Mouse (Mus musculus) left cerebral cortex, adult 2 months (tissue): ENCODE measurements at regions not wholly inside any gene's neighbourhood (a gene's known extent, or its start where the extent isn't known, plus 50 kb on each side); places are given as distances from the start of the nearest gene placed in this dataset.

ENCODE experiments used
- DNase-seq, 2 experiments: peaks; one replicate each; pipeline ENCODE4 v3.0.0; 2021 to 2022; ENCODE audit warnings: low spot score in 2 of 2, mixed read lengths in 1 of 2; ENCODE audit errors: extremely low spot score in 1 of 2
- H3K27ac ChIP-seq: fragments of 200-600 bp; 2 replicates; pipeline ENCODE4 v1.8.1; 2022
- H3K4me3 ChIP-seq: fragments of 200-600 bp; 2 replicates; pipeline ENCODE4 v1.8.1; 2022
- CTCF ChIP-seq: fragments of 200-600 bp; IDR thresholded peaks from 2 replicates; pipeline ENCODE4 v1.8.1; 2022; ENCODE audit warnings: antibody characterized with exemption, mild to moderate bottlenecking, moderate library complexity
- intact Hi-C: fragments of 180-260 bp; cut with DNase I; formaldehyde crosslinking; loops from one replicate; pipeline ENCODE4 v1.15.1; 2025

DNA sequence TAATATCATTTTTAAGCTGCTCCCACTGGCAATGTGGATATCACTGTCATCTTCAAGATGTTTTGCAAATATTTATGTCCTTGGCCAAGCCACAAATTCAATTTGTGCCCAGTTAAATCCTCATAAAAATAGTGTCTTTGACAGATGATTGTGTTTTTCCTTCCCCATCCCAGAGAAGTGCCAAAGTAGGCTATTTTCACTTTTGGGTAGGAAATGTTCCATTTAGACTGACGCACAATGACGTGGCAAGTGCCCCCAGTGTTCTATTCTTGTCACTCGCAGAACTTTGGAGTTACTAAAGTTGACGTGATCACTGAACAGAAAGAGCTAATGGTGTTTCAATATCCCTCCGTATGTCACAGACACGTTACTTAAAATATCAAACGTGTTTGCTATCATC, 710.5 kb upstream of the Sox9 start:
- TF ChIP-seq CTCF: no peak
- DNase-seq: peak; percentile 14 to 50
- intact Hi-C loops: loop anchor here (1.0 to 5.0 kb wide), 2 partner anchors 386 to 710 kb away; no protein-coding TSS in a partner anchor
- no peak overlapping the region for H3K4me3 ChIP-seq
- no peak overlapping the region for H3K27ac ChIP-seq

DNA sequence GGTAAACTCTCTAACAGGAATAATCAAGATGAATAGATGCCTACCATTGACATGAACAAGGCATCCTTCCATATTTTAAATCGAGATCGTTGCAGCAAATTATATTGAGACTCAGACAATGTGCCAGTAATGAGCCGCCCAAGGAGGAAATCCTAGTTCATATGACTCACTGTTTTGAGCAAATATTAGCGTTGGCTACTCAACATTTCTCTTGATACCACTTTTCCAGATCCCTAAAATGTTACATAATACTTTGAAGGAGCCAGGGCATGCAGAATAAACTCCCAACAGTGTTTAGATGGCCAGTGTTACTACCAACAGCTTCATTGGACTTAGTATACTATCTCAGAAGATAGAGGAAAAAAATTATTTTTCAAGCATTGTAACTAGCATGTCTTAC, 700.6 kb upstream of the Sox9 start:
- no peak for TF ChIP-seq CTCF
- Histone ChIP-seq H3K27ac (no peak overlapping the region), H3K4me3 (no peak overlapping the region)
- intact Hi-C loops: no loop called here
- DNase-seq: no peak

DNA sequence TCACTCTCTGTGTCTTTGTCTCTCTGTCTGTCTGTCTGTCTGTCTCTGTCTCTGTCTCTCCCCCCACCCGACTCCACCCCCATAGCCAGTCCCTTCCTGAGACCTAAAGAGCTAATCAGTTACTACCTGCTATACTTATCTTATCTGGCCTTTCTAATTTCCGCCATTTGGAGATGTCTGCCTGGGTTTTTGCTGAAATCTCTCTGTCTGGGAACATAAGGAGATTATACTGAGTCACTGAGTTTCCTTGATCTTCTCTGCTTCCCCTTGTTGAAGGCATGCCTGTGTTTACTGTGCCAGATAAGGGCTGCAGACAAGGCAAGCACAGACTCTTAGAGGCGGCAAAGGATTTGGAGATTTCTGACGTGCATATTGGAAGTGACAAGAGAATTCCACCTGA, 699.0 kb upstream of the Sox9 start:
- Histone ChIP-seq H3K27ac (no peak overlapping the region), H3K4me3 (no peak overlapping the region)
- TF ChIP-seq CTCF: no peak
- intact Hi-C loops: no loop called here
- DNase-seq: no peak

DNA sequence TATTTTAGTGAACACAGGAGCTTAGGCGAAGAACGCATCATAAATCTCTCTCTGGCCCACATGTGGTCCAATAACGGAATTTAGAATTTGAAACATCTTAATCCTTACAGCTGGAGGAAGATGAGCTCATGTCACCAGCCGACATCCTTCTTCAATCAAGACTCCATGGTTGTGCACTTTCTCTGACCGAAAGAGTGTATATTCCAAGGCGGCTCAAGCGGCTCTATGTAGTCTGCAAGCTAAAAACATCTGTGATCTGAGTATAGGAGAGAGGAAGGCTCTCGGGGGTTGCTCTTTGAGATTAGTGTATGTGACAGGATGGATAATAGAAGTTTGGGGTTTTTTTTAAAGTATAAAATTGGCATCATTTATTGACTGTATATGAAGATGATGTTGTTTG, 689.9 kb upstream of the Sox9 start:
- no peak for DNase-seq
- intact Hi-C loops: no loop called here

DNA sequence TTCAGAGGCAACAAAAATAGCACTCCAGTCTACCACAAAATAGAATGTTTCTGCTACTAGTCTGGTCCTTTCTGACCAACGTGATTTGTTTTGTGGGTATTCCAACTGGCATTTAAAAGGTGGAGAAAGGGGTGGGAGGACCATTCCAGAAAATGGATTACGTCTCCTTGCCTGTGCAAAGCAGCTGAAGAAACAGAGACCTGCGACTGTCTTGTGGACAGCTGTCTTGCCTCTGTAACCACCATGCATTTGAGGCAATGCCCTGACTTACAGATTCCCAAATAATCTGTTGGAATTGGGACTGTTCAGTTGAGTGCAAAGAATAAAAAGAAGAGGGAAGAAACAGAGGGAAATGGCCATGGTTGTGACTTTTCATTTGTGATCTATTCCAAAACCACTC, 687.0 kb upstream of the Sox9 start:
- H3K27ac ChIP-seq: no peak overlapping the region
- TF ChIP-seq CTCF: no peak
- intact Hi-C loops: no loop called here
- DNase-seq: no peak
- no peak overlapping the region for H3K4me3 ChIP-seq

More for the DNA sequence above, 689.9 kb upstream of the Sox9 start:
- no peak for TF ChIP-seq CTCF
- no peak overlapping the region for H3K4me3 ChIP-seq
- no peak overlapping the region for H3K27ac ChIP-seq

DNA sequence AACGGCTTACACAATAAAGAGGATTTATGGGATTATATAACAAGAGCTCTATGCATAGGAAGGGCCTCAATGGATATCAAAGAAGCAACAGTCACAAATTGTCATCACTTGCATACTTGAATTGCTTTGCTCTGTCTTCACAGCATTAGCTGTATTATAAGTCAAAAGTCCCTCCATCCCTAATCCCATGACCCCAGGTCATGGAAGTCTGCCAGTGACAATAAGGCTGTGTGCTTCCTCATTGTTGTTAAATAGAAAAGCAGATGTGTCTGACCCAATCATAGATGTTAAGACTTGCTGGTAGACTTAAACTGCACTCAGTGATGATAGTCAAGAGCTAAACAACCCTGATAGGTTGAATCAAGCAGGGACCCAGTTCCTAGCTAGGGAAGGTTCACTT, 683.9 kb upstream of the Sox9 start:
- no peak for TF ChIP-seq CTCF
- Histone ChIP-seq H3K27ac (no peak overlapping the region), H3K4me3 (no peak overlapping the region)
- no peak for DNase-seq
- intact Hi-C loops: no loop called here

DNA sequence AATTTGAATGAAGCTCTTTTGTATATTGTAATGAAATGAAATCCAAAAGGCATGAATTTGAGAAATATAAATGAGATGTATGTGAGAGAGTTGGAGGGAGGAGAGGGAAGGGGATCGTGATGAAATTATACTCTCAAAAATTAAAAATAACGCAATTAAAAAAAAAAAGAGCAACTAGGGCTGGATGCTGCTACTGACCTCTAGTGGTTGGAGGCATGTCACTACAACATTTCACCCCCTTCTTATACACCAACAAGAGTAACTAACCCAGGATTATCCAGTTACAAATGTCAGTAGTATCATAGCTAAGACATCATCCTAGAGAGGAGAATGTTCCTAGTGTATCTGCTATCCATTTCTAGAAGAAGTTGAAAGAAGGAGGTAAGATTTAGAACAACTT, 678.8 kb upstream of the Sox9 start:
- no peak overlapping the region for H3K4me3 ChIP-seq
- no peak overlapping the region for H3K27ac ChIP-seq
- no peak for DNase-seq
- intact Hi-C loops: loop anchor here (10.0 kb wide), 2 partner anchors 448 to 568 kb away; no protein-coding TSS in a partner anchor
- TF ChIP-seq CTCF: peak; percentile 70

DNA sequence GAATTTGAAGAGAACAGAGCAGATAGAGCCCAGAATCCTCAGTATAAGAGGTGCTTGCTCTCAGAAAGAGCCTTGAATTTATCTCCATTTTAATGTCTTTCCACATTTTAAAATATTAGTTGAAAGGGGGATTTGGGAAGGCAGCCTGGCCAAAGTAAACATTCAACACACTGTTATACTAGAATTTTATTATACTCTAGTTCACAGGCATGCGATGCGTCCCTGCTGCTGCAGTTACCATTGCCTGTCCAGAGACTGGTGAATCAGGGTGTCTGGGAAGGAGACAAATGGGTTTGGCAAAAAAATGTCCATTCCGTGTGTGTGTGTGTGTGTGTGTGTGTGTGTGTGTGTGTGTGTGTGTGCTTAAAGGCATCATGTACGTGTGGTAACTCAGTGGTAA, 675.1 kb upstream of the Sox9 start:
- Histone ChIP-seq H3K4me3 (no peak overlapping the region), H3K27ac (no peak overlapping the region)
- TF ChIP-seq CTCF: no peak
- peak in 1 of 2 experiments; percentile 15 for DNase-seq
- intact Hi-C loops: loop anchor here (2.0 to 10.0 kb wide), 3 partner anchors 34 to 572 kb away; no protein-coding TSS in a partner anchor

DNA sequence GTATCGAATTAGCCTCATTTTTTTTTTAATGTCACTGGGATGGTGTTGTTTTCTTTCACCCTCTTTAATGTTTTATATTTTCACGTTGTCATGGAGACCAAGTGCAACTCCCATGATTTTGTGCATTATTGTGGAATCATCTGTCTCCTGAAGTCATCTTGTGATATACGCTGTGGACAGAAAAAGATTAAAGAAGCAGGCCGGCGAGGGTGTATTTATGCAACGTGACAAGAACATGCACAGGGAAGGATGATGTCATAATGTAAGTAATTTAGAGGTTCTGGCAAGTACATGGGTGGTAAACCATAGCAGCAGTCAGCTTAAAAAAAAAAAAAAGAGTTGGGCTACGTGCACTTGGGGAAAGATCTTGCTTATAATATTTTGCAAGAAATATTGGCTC, 674.7 kb upstream of the Sox9 start:
- Histone ChIP-seq H3K4me3 (no peak overlapping the region), H3K27ac (no peak overlapping the region)
- peak; percentile 16 to 19 for DNase-seq
- intact Hi-C loops: loop anchor here (2.0 to 10.0 kb wide), 3 partner anchors 35 to 573 kb away; no protein-coding TSS in a partner anchor
- TF ChIP-seq CTCF: no peak

DNA sequence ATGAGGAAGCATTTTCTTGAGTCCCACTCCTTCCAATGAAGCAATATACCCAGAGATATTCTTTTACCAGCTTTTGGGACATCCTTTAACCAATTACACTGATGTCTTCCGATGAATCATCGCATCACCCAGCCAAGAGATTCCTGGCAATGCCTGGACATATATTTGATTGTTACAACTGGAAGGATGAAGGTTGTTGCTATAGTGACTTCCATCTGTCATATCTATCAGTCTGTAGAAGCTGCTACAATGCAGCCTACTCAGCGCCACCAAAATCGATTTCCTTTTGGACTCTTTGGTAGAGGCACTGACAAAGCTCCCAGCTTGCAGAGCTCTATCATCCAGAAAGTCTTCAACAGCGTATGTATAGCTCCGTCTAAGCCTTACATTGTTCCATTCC, 661.0 kb upstream of the Sox9 start:
- Histone ChIP-seq H3K27ac (no peak overlapping the region), H3K4me3 (no peak overlapping the region)
- TF ChIP-seq CTCF: no peak
- no peak for DNase-seq
- intact Hi-C loops: no loop called here

DNA sequence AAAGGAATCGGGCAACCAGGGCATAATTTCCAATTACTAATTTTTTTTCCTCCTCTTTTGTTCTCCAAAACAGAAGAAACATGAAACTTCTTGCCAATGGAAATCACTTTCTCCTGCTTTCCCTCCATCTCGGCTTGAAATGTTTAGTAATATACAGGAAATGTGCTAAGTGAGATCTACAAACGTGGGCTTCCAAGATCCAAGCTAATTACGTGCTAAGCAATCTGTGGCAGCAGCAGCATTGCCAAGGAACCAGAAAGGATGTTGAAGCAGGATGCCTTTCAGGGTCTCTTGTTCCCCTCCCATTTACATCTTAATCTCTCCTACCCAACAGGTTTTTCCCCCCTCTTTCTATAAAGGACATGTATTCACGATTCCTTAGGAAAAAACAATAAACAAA, 660.2 kb upstream of the Sox9 start:
- no peak for DNase-seq
- no peak for TF ChIP-seq CTCF
- Histone ChIP-seq H3K27ac (no peak overlapping the region), H3K4me3 (no peak overlapping the region)
- intact Hi-C loops: no loop called here

DNA sequence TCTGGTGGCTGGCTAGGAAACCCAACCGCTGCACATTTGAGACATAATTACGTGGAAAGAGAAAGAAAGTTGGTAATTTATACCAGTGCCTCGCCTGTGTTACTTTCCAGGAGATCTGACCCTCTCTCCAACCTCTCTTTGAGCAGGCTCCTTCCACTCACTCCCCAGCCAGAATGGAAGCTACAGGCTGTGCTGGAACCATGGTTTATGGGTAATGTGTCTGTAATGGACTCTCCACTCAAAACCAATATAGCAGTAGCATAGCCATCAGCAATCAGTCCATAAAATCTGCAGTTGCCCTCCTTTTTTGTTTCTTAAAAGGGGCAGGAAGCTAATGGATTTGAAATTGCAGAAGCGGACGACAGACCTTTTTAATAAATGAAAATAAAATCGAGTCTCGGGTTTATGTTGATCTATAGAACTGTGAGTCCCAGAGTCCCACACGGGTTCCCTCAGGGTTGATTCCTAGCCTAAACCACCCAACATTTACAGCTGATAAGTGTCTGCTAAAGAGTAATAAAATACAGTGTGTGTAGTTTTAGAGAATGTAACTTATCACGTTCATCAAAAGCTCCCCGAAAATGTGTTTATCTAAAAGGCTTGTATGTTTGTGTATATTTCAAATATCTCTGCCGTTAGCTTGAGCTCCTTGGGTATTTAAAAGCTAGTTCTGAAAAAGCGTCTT, 656.6 kb upstream of the Sox9 start:
- no peak for DNase-seq
- TF ChIP-seq CTCF: no peak
- Histone ChIP-seq H3K27ac (no peak overlapping the region), H3K4me3 (no peak overlapping the region)
- intact Hi-C loops: no loop called here

DNA sequence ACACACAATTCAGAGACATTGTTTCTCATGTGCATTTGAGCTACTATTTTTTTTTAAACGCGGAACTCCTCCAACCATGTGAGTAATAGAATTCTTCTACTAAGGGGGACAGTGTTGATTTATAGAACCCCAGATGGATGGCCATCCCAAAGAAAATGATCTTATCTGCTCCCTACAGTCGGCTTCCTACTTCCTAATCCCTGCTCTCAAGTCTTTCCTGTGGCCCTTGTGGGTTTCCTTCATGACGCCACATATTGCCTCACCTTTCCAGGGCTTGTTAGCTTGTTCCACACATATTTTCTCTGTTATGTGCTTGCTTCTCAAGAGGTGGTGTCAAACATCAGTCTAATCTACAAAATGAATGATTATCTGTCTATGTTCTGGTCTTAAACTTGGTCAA, 651.9 kb upstream of the Sox9 start:
- no peak overlapping the region for H3K27ac ChIP-seq
- H3K4me3 ChIP-seq: no peak overlapping the region
- intact Hi-C loops: no loop called here
- no peak for DNase-seq
- TF ChIP-seq CTCF: no peak
